Mouse (Mus musculus) heart, adult 9 months (tissue): ENCODE measurements around the gene Lcp2.
A peak's percentile ranks its signal among the peaks of the same experiment; 100 is the strongest.
"Not testable (repeated sequence)": the region's sequence is repeated elsewhere in the genome, so short reads cannot be mapped to it uniquely, and the experiment has no call there.

Source experiments
- DNase-seq, 2 experiments: peaks; one replicate each; pipeline ENCODE4 v3.0.0; 2022; ENCODE audit warnings: low spot score in 2 of 2

Gene Lcp2

GRCm38 (mm10) chr11:34086164-34086751 lies 39.5 kb downstream of the Lcp2 start:
- DNase-seq = peak in 1 of 2 experiments; percentile 30

DNA sequence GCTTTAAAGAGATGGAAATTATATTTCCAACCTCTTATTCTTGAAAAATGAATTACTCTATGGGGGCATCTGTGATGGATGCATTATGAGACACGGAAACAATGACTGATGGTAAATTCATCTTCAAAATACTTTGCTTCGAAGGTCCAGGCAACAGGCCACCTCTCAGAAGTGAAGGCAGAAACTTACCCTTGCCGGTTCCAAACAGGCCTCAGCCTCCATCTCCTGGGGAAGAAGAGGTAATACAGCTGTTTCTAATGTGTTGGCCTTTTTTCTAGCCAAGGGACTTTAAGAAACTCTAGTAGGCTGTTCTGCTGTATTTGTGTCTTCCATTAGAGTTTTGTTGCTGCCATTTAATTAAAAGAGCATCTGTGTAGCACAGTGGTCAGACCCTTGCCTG lies 40.3 kb downstream of the Lcp2 start:
- no peak for DNase-seq

DNA sequence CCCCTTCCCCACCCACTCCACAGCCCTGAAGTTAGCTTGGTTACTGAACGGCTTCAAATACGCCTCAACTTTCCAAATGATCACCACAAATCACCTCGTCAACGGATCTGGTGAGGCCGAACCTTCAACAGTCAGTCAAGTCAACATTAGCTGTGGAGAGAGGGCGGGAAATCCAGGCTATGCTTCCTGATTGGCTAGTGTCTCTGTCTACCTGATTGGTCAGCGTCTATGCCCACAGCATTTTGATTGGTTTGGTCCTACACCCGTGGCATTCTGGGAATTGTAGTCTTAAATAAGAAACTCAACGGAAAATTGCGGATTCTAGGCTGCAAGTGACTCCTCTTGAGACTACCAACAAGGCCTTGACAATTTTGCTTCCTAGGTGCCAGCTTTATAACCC lies 51.7 kb downstream of the Lcp2 start, which contains the start of gene 4930469K13Rik:
Gene 4930469K13Rik, minus strand, starts transcription at position 133 of the 400 bp plus-strand sequence.
- DNase-seq = no peak

- DNase-seq = no peak
Measured at GRCm38 (mm10) chr11:34101827-34102226, 55.1 kb downstream of the Lcp2 start.

DNA sequence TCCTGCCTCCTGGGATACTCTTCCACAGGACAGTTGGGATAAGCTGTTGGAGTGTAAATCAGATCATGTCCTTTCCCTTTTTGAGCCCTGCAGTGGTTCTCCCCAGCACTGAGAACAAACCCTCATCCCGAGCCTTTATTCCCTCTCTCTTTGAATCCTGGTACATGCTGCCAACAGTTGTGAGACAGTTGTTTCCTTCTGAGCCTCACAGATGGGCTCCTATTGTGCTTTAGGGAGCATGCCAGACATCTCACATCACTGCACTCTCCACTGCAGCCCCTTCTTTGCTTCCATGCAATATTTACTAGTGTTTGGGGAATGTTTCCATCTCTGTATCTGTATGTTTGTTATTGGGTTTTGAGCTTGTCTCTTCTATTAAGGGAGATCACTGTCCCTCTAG lies 58.2 kb downstream of the Lcp2 start:
- DNase-seq = no peak

GRCm38 (mm10) chr11:34109260-34109659 lies 62.5 kb downstream of the Lcp2 start:
- DNase-seq = no peak

GRCm38 (mm10) chr11:34111940-34112339 lies 65.2 kb downstream of the Lcp2 start:
- DNase-seq = no peak

- DNase-seq = no peak
Measured at GRCm38 (mm10) chr11:34112781-34113380, 66.2 kb downstream of the Lcp2 start.

DNA sequence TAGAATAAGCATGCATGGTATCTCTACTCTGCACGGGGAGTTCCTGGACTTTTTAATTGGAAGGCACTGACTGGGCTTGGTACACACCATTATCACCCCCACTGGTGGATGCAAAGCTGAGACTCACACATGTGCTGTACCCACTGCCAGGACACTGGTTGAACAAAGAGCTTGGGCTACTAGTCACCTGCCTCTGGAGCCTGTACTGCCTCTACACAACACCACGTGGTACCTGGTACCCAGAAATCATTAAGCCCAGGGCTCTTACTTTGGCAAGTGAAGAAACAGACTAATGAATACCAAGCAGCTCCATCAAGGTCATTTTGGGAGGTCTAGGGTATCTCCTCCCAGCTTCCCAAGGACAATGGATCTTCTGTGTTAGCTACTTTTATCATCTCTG lies 67.0 kb downstream of the Lcp2 start:
- DNase-seq = no peak

DNA sequence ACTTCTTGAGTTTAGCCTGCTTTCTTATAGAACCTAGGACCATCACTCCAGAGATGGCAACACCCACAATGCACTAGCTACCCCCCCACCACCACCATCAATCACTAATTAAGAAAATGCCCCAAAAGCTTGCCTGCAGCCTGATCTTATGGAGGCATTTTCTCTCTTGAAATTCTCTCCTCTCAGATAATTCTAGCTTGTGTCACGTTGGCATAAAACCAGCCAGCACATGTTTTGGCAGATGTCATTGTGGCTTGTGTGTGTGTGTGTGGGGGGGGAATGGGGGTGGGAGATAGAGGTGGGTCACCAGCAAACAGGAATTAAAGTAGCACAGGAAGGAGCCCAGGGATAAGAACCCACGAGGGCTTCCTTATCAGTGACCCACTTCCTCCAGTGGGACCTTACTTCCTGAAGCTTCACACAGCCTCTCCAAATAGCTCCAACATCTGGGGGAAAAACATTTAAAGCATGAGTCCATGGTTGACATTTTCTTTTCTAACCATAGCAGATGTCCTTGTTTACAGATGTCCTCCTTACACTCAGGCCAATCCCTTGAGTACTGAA lies 69.9 kb downstream of the Lcp2 start:
- peak; percentile 18 to 69 for DNase-seq

- DNase-seq = no peak
Measured at GRCm38 (mm10) chr11:34117581-34117980, 70.9 kb downstream of the Lcp2 start.

GRCm38 (mm10) chr11:34118319-34118718 lies 71.6 kb downstream of the Lcp2 start:
- no peak for DNase-seq

DNA sequence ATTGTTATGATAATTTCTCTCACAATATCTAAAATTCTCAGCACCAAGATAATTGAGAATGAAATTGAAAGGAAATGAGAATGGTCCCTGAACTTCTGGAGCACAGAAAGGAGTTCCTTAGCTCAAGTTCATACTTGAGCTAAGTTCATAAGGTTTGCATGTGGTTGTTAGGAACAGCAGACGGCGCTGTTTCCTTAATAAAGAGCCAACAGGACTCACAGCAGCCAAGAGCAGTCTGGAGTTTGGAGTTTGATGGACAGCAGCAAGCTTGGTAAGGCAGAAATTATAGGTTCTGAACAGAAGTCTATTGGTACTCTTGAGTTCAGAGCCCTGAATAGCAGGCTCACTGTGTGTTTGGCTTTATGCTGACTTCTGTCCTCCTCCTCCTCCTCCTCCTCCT lies 76.4 kb downstream of the Lcp2 start:
- DNase-seq = peak in 1 of 2 experiments; percentile 17

DNA sequence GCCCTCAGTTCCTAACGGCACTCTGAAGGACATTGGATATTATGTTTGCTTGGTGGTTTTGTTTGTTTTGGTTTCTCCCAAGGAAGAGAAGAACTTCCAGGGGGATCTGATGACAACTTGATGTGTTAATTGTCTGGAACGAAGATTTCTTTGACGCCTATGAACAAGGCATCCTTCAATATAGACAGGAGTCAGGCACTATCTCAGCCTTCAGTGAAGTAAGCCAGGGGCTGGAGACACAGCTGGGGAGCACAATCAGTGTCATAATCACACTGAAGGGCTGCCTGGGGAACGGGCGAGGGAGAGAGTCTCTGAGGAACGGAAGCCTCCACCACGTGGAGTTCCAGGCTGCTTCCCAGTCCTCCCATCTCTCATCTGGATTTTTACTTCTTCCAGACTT lies 78.1 kb downstream of the Lcp2 start:
- no peak for DNase-seq

- DNase-seq = not testable (repeated sequence)
Measured at GRCm38 (mm10) chr11:34125727-34126126, 79.0 kb downstream of the Lcp2 start.

- DNase-seq = no peak
Measured at GRCm38 (mm10) chr11:34128412-34128811, 81.7 kb downstream of the Lcp2 start.

GRCm38 (mm10) chr11:34139296-34139695 lies 92.6 kb downstream of the Lcp2 start:
- DNase-seq = no peak
